Mouse (Mus musculus): Measurements from ENCODE around the gene Ush2a. TPM values are rescaled to one million over a fixed set of nuclear protein-coding genes. Genes with fewer than 3 reads are reported as not detected.

Ush2a gene
- polyA plus RNA-seq, 1 experiment, result 4.2 TPM

DNA sequence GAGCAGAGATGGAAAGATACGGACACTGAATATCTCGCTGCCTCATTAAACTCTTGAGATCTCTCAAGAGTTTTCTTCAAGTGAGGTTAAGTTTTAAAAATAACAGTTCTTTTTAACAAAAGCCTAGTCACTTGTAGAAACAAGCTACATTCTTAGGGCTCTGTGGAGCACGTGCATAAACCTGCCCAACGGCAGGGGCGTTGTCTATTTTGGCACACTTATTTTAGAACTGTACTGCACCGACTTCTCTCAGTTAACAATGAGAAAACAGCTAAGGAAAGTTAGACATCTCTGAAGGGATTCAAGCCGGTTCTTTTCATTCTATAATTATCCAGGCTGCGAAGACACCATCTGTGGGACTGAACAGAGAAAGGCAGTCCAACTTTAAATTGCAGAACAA is 405.6 kb downstream of the Ush2a start:
- H3K36me3 ChIP-seq (ENCODE audit: control insufficient read depth, insufficient read depth, low read length), result no peaks in the 10 kb centered on the region
- no peak for TF ChIP-seq POLR2A (IDR thresholded peaks at IDR 0.05; ENCODE audit: control insufficient read depth, low read depth, low read length)
- H3K27me3 ChIP-seq (ENCODE audit: control insufficient read depth, insufficient read depth, low read length), result no peaks in the 10 kb centered on the region
- H3K27ac ChIP-seq (ENCODE audit: control insufficient read depth, insufficient read depth, low read depth, low read length), result no peak overlapping the region
- H3K4me1 ChIP-seq (ENCODE audit: control insufficient read depth, insufficient read depth, low read length), result no peaks in the 10 kb centered on the region
- H3K4me3 ChIP-seq (ENCODE audit: control insufficient read depth, low read depth, low read length), result no peak overlapping the region

DNA sequence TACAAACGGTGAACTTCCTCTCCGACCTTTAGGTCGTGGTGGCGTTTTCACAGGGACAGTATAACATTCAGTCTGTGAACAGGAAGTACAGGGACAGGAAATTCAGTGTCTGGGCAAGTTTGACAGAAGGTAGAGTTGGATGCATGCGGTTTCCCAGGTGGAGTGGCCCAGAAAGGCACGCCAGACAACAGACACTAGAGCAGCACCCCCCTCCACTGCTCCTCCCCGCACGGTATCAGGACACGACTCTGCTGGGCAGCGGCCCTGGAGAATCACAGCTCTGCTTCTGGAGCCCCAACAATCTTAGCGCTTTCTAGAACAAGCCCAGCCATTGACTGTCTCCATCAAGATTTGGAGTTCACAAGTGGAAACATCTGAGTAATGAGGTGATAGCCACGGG is 406.7 kb downstream of the Ush2a start:
- Histone ChIP-seq H3K27me3 (ENCODE audit: control insufficient read depth, insufficient read depth, low read length) (no peaks in the 10 kb centered on the region), H3K27ac (ENCODE audit: control insufficient read depth, insufficient read depth, low read depth, low read length) (no peak overlapping the region), H3K4me3 (ENCODE audit: control insufficient read depth, low read depth, low read length) (no peak overlapping the region), H3K4me1 (ENCODE audit: control insufficient read depth, insufficient read depth, low read length) (no peaks in the 10 kb centered on the region), H3K36me3 (ENCODE audit: control insufficient read depth, insufficient read depth, low read length) (no peaks in the 10 kb centered on the region)
- no peak for TF ChIP-seq CTCF (IDR thresholded peaks at IDR 0.05; ENCODE audit: control insufficient read depth, insufficient read depth, insufficient replicate concordance, low read depth, low read length)
- no peak for TF ChIP-seq POLR2A (IDR thresholded peaks at IDR 0.05; ENCODE audit: control insufficient read depth, low read depth, low read length)

DNA sequence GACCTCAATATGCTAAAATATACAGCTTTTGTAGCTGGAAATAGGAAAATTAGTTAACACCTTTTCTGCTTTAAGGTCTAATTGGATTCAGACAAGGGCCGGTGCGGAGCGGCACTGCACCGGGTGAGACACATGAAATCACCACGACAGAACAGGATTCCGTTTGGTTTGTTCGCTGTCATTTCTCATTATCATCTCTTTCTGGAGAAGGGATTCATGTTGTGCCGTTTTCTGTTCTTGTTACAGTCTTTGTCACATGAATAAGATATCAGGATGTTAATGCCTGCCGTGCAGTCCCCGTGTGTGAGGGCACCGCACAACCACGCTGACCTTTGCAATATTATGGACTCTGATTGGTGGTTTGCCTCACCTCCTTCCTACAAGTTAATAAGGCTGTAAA is 411.0 kb downstream of the Ush2a start:
- no peaks in the 10 kb centered on the region; the same call in 1 of the 2 replicates for H3K4me1 ChIP-seq (ENCODE audit: control insufficient read depth, insufficient read depth, low read length)
- H3K4me3 ChIP-seq (ENCODE audit: control insufficient read depth, low read depth, low read length), result no peak overlapping the region
- TF ChIP-seq POLR2A (IDR thresholded peaks at IDR 0.05; ENCODE audit: control insufficient read depth, low read depth, low read length), result no peak
- no peak for TF ChIP-seq CTCF (IDR thresholded peaks at IDR 0.05; ENCODE audit: control insufficient read depth, insufficient read depth, insufficient replicate concordance, low read depth, low read length)
- H3K27me3 ChIP-seq (ENCODE audit: control insufficient read depth, insufficient read depth, low read length), result no peaks in the 10 kb centered on the region
- H3K36me3 ChIP-seq (ENCODE audit: control insufficient read depth, insufficient read depth, low read length), result no peaks in the 10 kb centered on the region
- H3K27ac ChIP-seq (ENCODE audit: control insufficient read depth, insufficient read depth, low read depth, low read length), result no peak overlapping the region

DNA sequence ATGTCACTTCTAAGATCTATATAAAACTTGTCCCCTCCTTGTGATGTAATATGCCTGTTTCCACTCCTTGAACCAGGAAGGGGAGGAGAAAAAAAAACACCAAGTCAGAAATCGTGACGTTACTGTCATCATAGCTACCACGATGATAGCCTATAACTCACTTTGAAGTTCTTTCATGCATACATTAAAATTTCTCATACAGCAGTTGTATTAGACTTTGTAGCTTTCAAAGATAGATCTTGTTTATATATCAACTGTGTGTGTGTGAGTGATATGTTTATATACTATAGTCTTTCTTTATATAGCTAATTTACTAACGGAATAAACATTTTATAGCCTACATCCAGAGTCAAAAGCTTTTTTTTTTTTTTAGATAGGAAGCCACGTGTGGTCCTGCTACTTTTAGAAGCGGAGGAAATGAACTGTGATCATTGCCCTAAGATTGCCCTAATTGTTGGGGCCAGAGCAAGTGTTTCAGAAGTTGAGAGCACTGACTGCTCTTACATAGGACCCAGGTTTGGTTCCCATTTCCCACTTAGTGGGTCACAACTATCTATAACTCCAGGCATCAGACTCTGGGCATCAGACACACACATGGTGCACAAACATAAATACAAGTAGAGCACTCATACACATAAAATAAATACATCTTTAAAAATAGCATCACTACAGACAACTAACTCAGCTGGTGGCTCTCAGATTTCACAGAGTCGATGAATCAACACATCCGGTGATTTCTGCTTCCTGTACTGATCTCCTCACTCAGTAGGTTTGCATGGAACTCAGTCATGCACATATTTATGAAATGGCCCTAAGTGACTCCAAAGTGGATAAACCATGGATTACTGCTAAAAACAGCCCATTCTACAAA is 413.1 kb downstream of the Ush2a start:
- Histone ChIP-seq H3K4me1 (ENCODE audit: control insufficient read depth, insufficient read depth, low read length) (no peaks in the 10 kb centered on the region; the same call in 1 of the 2 replicates), H3K27ac (ENCODE audit: control insufficient read depth, insufficient read depth, low read depth, low read length) (no peak overlapping the region), H3K27me3 (ENCODE audit: control insufficient read depth, insufficient read depth, low read length) (no peaks in the 10 kb centered on the region), H3K36me3 (ENCODE audit: control insufficient read depth, insufficient read depth, low read length) (no peaks in the 10 kb centered on the region), H3K4me3 (ENCODE audit: control insufficient read depth, low read depth, low read length) (no peak overlapping the region)
- TF ChIP-seq CTCF (IDR thresholded peaks at IDR 0.05; ENCODE audit: control insufficient read depth, insufficient read depth, insufficient replicate concordance, low read depth, low read length) (no peak), POLR2A (IDR thresholded peaks at IDR 0.05; ENCODE audit: control insufficient read depth, low read depth, low read length) (no peak)

GRCm38 (mm10) chr1:188675511-188675863 is 413.7 kb downstream of the Ush2a start:
- Histone ChIP-seq H3K4me1 (ENCODE audit: control insufficient read depth, insufficient read depth, low read length) (no peaks in the 10 kb centered on the region; the same call in 1 of the 2 replicates), H3K27me3 (ENCODE audit: control insufficient read depth, insufficient read depth, low read length) (no peaks in the 10 kb centered on the region), H3K27ac (ENCODE audit: control insufficient read depth, insufficient read depth, low read depth, low read length) (no peak overlapping the region), H3K4me3 (ENCODE audit: control insufficient read depth, low read depth, low read length) (no peak overlapping the region), H3K36me3 (ENCODE audit: control insufficient read depth, insufficient read depth, low read length) (no peaks in the 10 kb centered on the region)
- TF ChIP-seq CTCF (IDR thresholded peaks at IDR 0.05; ENCODE audit: control insufficient read depth, insufficient read depth, insufficient replicate concordance, low read depth, low read length) (no peak), POLR2A (IDR thresholded peaks at IDR 0.05; ENCODE audit: control insufficient read depth, low read depth, low read length) (no peak)

DNA sequence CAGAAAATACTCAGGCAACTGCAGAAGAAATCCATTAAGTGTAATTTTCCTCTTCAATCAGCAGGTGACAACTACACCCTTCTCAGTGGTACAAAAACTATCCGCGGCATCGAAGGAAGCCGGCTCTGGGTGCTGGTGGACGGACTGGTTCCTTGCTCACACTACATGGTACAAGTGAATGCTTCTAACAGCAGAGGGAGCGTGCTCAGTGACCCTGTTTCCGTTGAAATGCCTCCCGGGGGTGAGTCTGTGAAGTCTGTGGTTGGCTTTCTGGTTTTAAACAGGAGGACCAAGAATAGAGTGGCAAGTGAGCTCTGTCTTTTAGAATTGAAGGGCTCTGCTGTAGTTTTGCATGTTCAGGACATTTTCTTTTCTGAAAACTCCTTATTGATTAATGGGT is 416.4 kb downstream of the Ush2a start:
- Histone ChIP-seq H3K27me3 (ENCODE audit: control insufficient read depth, insufficient read depth, low read length) (no peaks in the 10 kb centered on the region), H3K27ac (ENCODE audit: control insufficient read depth, insufficient read depth, low read depth, low read length) (no peak overlapping the region), H3K4me1 (ENCODE audit: control insufficient read depth, insufficient read depth, low read length) (no peaks in the 10 kb centered on the region; the same call in 1 of the 2 replicates), H3K36me3 (ENCODE audit: control insufficient read depth, insufficient read depth, low read length) (no peaks in the 10 kb centered on the region), H3K4me3 (ENCODE audit: control insufficient read depth, low read depth, low read length) (no peak overlapping the region)
- TF ChIP-seq POLR2A (IDR thresholded peaks at IDR 0.05; ENCODE audit: control insufficient read depth, low read depth, low read length) (no peak), CTCF (IDR thresholded peaks at IDR 0.05; ENCODE audit: control insufficient read depth, insufficient read depth, insufficient replicate concordance, low read depth, low read length) (no peak)

- Histone ChIP-seq H3K27me3 (ENCODE audit: control insufficient read depth, insufficient read depth, low read length) (no peaks in the 10 kb centered on the region), H3K4me3 (ENCODE audit: control insufficient read depth, low read depth, low read length) (no peak overlapping the region), H3K36me3 (ENCODE audit: control insufficient read depth, insufficient read depth, low read length) (no peaks in the 10 kb centered on the region), H3K4me1 (ENCODE audit: control insufficient read depth, insufficient read depth, low read length) (no peaks in the 10 kb centered on the region), H3K27ac (ENCODE audit: control insufficient read depth, insufficient read depth, low read depth, low read length) (no peak overlapping the region)
- TF ChIP-seq CTCF (IDR thresholded peaks at IDR 0.05; ENCODE audit: control insufficient read depth, insufficient read depth, insufficient replicate concordance, low read depth, low read length) (no peak), POLR2A (IDR thresholded peaks at IDR 0.05; ENCODE audit: control insufficient read depth, low read depth, low read length) (no peak)
Measured at GRCm38 (mm10) chr1:188686362-188686761, 424.5 kb downstream of the Ush2a start.
